Mouse (Mus musculus) forebrain, embryonic 10.5 days (tissue): Measurements from ENCODE around the gene Slfn4. TPM values are rescaled to one million over a fixed set of nuclear protein-coding genes. Genes with fewer than 3 reads are reported as not detected.
"Not testable (repeated sequence)": the region's sequence is repeated elsewhere in the genome, so short reads cannot be mapped to it uniquely, and the experiment has no call there.

Source experiments
- DNase-seq: peaks from one replicate; pipeline ENCODE4 v3.0.0-alpha.2; 2017; ENCODE audit warnings: low spot score; ENCODE audit errors: extremely low spot score
- H3K27ac ChIP-seq: fragments of 300-500 bp; sonication (generic); 2 replicates; pipeline ENCODE4 v1.5.1; 2016; ENCODE audit warnings: mild to moderate bottlenecking
- H3K27me3 ChIP-seq: fragments of 300-500 bp; sonication (generic); 2 replicates; pipeline ENCODE4 v1.6.1; 2016; ENCODE audit warnings: mild to moderate bottlenecking; ENCODE audit not compliant: poor library complexity, severe bottlenecking
- H3K36me3 ChIP-seq: fragments of 300-500 bp; sonication (generic); replicated peaks from 2 replicates; pipeline ENCODE4 v1.6.1; 2016; ENCODE audit warnings: mild to moderate bottlenecking, moderate library complexity
- H3K4me1 ChIP-seq: fragments of 300-500 bp; sonication (generic); 2 replicates; pipeline ENCODE4 v1.6.1; 2016
- H3K4me3 ChIP-seq: fragments of 300-500 bp; sonication (generic); 2 replicates; pipeline ENCODE4 v1.5.1; 2016; ENCODE audit warnings: mild to moderate bottlenecking, moderate library complexity
- H3K9me3 ChIP-seq: fragments of 300-500 bp; sonication (generic); 2 replicates; pipeline ENCODE4 v1.6.1; 2016; ENCODE audit warnings: mild to moderate bottlenecking, moderate library complexity
- WGBS: fragments of 180-500 bp; shearing (Covaris S2); methylation state at CpG from one replicate; pipeline ENCODE4 v1.1.7; 2016; 5-methylcytosine and 5-hydroxymethylcytosine counted together
- polyA plus RNA-seq: library from polyadenylated mRNA; unstranded; fragments of >200 nt; fragmentation: Nextera tagmentation; extraction: Ambion mirVana; gene quantifications from 2 replicates; pipeline ENCODE4 v1.2.1, GENCODE M21; 2016

Gene Slfn4
- polyA plus RNA-seq, 1 experiment from 2014 or later: not detected

DNA sequence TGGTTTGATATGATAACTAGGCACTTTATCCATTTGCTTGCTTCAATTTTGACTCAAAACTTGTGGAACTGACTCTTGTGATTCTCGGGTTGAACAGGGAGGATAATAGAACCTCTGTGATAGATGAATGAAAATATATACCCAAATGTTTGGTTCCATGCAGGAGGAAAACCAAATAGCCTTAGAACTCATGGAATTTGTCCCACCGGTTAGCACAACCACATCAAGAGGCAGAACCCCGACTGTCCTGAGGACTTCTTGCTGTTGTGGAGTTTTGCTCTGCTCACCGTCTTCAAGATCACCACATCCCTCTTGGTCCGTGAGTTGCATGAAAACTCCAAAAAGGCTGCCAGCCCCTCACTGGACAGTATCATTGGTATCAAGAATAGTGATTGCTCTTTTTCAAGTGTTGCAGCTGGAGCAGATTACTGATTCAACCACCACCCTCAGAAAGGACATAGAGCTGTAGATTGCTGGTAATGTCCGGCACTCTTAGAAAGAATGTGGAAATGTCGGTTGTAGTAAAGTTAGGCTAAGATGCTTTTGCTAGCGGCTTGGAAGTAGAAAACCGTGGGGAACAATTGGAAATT lies 50.5 kb downstream of the Slfn4 start:
- H3K4me3 ChIP-seq: no peak overlapping the region
- WGBS: 91% methylated on average over 9 of the region's 9 CpGs
- no peaks in the 10 kb centered on the region for H3K36me3 ChIP-seq
- H3K27me3 ChIP-seq: no peaks in the 10 kb centered on the region
- DNase-seq: no peak
- no peaks in the 10 kb centered on the region for H3K9me3 ChIP-seq
- no peak overlapping the region for H3K27ac ChIP-seq
- no peaks in the 10 kb centered on the region for H3K4me1 ChIP-seq

DNA sequence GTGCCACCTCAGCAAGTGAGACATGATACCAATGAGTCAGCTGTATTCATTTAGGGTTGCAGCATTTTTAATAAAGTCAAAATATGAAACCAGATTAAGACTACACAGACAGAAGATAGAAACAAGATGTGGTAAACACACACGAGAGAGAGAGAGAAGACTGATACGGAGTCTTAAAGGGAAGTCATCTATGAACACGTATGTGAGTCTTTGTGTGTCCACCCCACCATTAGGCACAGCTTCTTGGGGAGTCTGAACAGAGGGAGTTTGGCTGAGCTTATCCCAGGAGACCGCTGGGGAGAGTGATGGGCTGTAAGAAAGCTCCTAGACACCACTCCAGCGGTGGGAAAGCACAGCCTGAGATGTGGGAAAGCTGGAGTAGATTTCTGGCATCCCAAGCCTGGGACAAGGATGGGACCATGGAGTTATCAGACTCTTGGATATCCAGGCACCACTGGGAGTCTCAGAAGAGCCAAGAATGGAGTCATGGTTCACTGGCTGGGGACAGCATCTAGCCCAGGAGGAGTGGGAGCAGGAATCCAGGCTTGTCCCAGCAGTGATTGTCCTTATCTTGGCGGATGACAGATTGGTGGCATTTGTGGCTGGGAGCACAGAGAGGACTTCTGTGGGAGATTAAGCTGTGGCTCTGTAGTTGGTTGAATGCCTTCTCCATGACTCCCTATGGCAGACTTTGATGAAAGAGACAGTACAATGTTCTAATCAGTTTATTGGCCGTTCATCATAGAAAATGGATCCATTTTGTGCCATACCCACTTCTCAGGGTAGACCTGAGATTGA lies 53.1 kb downstream of the Slfn4 start:
- Histone ChIP-seq H3K4me3 (no peak overlapping the region), H3K9me3 (no peaks in the 10 kb centered on the region), H3K36me3 (no peaks in the 10 kb centered on the region), H3K4me1 (no peaks in the 10 kb centered on the region), H3K27ac (no peak overlapping the region), H3K27me3 (no peaks in the 10 kb centered on the region)
- no peak for DNase-seq
- 87% methylated on average over 7 of the region's 7 CpGs for WGBS

DNA sequence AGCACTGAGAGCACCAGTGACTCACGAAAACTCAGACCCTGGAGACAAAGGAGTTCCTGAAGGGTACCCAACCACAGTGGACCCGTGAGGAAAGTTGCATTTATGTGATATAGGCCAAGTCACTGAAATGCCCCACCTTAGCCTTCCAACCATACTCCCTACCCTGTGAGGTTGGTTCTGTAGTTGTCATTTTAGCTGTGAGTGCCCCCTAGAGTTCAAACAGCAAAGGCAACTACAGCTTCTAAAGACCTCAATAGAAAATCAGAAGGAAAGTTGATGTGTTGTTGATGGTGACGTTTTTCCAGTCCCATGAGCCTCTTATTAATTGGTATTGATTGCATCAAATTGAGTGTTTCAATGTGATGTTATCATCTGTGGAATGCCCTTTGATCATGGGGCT lies 56.0 kb downstream of the Slfn4 start:
- Histone ChIP-seq H3K27me3 (no peaks in the 10 kb centered on the region), H3K4me3 (no peak overlapping the region), H3K4me1 (peaks cover 2% of the 10 kb centered on the region; the same call in 1 of the 2 replicates), H3K9me3 (no peaks in the 10 kb centered on the region), H3K27ac (no peak overlapping the region), H3K36me3 (no peaks in the 10 kb centered on the region)
- DNase-seq: no peak
- 78% methylated on average over 3 of the region's 3 CpGs for WGBS

DNA sequence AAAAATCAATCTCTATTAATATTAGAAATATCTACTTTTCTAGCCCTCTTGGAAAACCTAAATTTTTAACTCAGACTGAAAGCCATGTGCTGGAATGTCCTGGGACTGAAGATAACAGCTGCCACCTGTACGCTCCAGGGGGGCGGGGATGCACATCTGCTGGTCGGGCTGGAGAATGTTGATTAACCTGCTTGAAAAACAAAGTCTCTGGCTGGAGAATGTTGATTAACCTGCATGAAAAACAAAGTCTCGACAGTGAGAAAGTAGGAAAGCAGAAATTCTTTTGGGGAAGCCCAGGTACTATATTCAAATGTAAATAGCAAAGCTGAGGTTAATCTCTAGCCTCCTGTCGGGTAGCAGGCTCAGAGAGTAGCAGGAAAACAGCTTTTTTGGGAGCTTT lies 58.6 kb downstream of the Slfn4 start:
- H3K4me3 ChIP-seq, DNase-seq, H3K36me3 ChIP-seq, H3K27ac ChIP-seq, H3K4me1 ChIP-seq, H3K27me3 ChIP-seq, H3K9me3 ChIP-seq: not testable (repeated sequence)
- 44% methylated on average over 5 of the region's 5 CpGs for WGBS

DNA sequence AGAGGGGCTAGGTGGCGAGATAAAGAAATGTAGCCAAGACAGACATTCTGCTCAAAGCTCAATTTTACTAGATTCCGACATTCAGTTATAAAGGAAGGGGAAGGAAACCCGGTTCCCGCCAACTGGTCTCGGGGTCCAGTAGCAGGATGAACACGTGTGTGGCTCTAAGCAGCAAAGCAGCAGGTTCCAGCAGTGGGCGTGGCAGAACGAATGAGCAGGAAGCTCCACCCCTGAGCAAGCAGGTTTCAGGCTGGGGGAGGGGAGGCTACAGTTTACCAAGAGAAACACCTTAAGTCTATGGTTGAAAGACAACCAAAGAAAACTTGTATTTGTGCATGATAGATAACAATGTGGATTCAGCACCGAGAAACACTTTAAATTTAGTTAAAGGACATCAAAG lies 62.4 kb downstream of the Slfn4 start:
- H3K9me3 ChIP-seq, H3K36me3 ChIP-seq, H3K27ac ChIP-seq, H3K4me3 ChIP-seq, H3K27me3 ChIP-seq, DNase-seq, H3K4me1 ChIP-seq: not testable (repeated sequence)
- WGBS: 88% methylated on average over 9 of the region's 9 CpGs

DNA sequence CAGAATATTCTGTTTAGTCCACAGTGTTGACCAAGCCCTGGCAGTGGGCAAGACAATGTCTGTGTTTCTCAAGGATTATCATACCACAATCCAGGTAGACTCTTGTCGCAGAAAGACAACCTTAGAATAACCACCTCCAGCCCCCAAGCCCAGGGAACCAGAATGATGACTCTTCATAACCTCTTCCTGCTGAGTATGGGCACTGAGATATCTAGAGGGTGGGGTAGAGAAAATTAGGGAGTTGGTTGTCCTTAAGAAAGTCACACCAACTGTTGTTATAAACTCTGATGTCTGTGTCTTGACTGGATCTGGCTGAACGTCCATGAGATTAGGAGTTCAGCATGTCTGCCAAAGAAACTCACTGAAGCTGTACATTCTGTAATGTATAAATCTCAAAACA lies 63.4 kb downstream of the Slfn4 start:
- no peak for DNase-seq
- 95% methylated on average over 2 of the region's 2 CpGs for WGBS
- H3K27me3 ChIP-seq: no peaks in the 10 kb centered on the region
- no peaks in the 10 kb centered on the region for H3K36me3 ChIP-seq
- H3K4me3 ChIP-seq: no peak overlapping the region
- no peak overlapping the region for H3K27ac ChIP-seq
- H3K4me1 ChIP-seq: peaks cover 8% of the 10 kb centered on the region
- no peaks in the 10 kb centered on the region for H3K9me3 ChIP-seq

DNA sequence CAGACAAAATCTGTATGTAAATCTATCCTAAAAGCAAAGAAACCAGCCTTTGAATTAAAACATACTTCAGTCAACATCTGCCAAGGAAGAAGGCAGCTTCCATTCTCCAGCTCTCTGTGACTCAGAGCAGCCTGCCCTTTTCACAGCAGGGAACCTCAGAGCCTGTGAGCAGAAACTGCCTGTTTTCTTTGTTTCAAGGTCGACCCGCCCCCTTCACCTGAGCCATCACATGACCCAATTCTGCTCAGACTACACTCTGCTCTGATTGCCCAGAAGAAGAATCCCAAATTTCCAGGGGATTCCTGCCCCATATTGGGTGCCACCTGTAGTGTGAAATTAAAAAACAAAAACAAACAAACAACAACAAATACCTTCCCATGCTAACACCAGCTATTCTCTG lies 64.8 kb downstream of the Slfn4 start:
- H3K4me3 ChIP-seq: no peak overlapping the region
- H3K27me3 ChIP-seq: no peaks in the 10 kb centered on the region
- no peak overlapping the region for H3K27ac ChIP-seq
- DNase-seq: no peak
- H3K36me3 ChIP-seq: no peaks in the 10 kb centered on the region
- WGBS: 26% methylated on average over 2 of the region's 2 CpGs
- no peaks in the 10 kb centered on the region for H3K9me3 ChIP-seq
- peaks cover 5% of the 10 kb centered on the region for H3K4me1 ChIP-seq

Other genes starting within 250 kb of the Slfn4 start
- 0.31 and 0.38 TPM in 2 replicates for gene Slfn5, start 223.8 kb upstream of the Slfn4 start, polyA plus RNA-seq
- gene Slfn9, start 183.4 kb upstream of the Slfn4 start, polyA plus RNA-seq: 9.4 and 10.3 TPM in 2 replicates
- 0.07 and 0.10 TPM in 2 replicates for gene Slfn8, start 154.4 kb upstream of the Slfn4 start, polyA plus RNA-seq
- 1.1 and 1.3 TPM in 2 replicates for gene Slfn2, start 110.1 kb upstream of the Slfn4 start, polyA plus RNA-seq
- not detected in 2 replicates for gene Slfn1, start 58.3 kb upstream of the Slfn4 start, polyA plus RNA-seq
- 0.25 and 0.55 TPM in 2 replicates for gene Slfn3, start 16.1 kb downstream of the Slfn4 start, polyA plus RNA-seq
- 0.15 and 0.19 TPM in 2 replicates for gene Slfn14, start 111.5 kb downstream of the Slfn4 start, polyA plus RNA-seq
- 66.4 and 67.0 TPM in 2 replicates for gene Ap2b1, start 123.8 kb downstream of the Slfn4 start, polyA plus RNA-seq
- gene Pex12, start 127.4 kb downstream of the Slfn4 start, polyA plus RNA-seq: 16.4 and 16.6 TPM in 2 replicates
- gene Rasl10b, start 234.0 kb downstream of the Slfn4 start, polyA plus RNA-seq: 2.7 and 3.1 TPM in 2 replicates